Mouse (Mus musculus): ENCODE results near the gene Lepr. TPM values are rescaled to one million over a fixed set of nuclear protein-coding genes. Genes with fewer than 3 reads are reported as not detected.

Gene Lepr
- 2.3 and 3.0 TPM in 2 replicates for polyA plus RNA-seq (2015; fragmentation: Nextera tagmentation; extraction: Ambion mirVana)

GRCm38 (mm10) chr4:101717367-101718121 is at the start of gene Lepr:
Gene Lepr, plus strand, starts transcription at chr4:101717404.
- no peak; the same call in 1 of the 2 replicates for ATAC-seq (ENCODE audit: insufficient read depth, low FRiP score, low read depth)
- WGBS: under 1% methylated on average over 50 of the region's 50 CpGs

GRCm38 (mm10) chr4:101669161-101669560 is 48.0 kb upstream of the Lepr start:
- H3K4me3 ChIP-seq (replicated peaks): no peak overlapping the region
- no peak for ATAC-seq (ENCODE audit: insufficient read depth, low FRiP score, low read depth)
- H3K27ac ChIP-seq: no peak overlapping the region
- H3K27me3 ChIP-seq (replicated peaks): no peaks in the 10 kb centered on the region
- WGBS: 65% methylated on average over 5 of the region's 5 CpGs
- no peaks in the 10 kb centered on the region; the same call in 1 of the 2 replicates for H3K36me3 ChIP-seq
- no peaks in the 10 kb centered on the region for H3K9me3 ChIP-seq
- H3K4me2 ChIP-seq: no peak overlapping the region
- H3K4me1 ChIP-seq: no peaks in the 10 kb centered on the region
- no peak overlapping the region for H3K9ac ChIP-seq

More at GRCm38 (mm10) chr4:101717367-101718121, at the start of gene Lepr:
- Histone ChIP-seq H3K27me3 (replicated peaks) (0 out of 2 replicates have a peak, but pooled peaks cover 7% of the 10 kb centered on the region), H3K4me1 (peaks cover 6% of the 10 kb centered on the region; the same call in 1 of the 2 replicates), H3K4me2 (peak within 1 kb of the TSS; percentile 70), H3K36me3 (no peaks in the 10 kb centered on the region), H3K27ac (no peak within 1 kb of the TSS), H3K9ac (no peak within 1 kb of the TSS), H3K4me3 (replicated peaks) (peak within 1 kb of the TSS; percentile 44), H3K9me3 (no peaks in the 10 kb centered on the region)

- Histone ChIP-seq H3K9ac (no peak overlapping the region), H3K4me3 (replicated peaks) (no peak overlapping the region), H3K27me3 (replicated peaks) (no peaks in the 10 kb centered on the region), H3K36me3 (no peaks in the 10 kb centered on the region), H3K4me2 (no peak overlapping the region), H3K27ac (no peak overlapping the region), H3K4me1 (no peaks in the 10 kb centered on the region), H3K9me3 (no peaks in the 10 kb centered on the region)
- WGBS: 72% methylated on average over 5 of the region's 5 CpGs
- ATAC-seq (ENCODE audit: insufficient read depth, low FRiP score, low read depth): no peak
Measured at GRCm38 (mm10) chr4:101669811-101670210, 47.4 kb upstream of the Lepr start.

DNA sequence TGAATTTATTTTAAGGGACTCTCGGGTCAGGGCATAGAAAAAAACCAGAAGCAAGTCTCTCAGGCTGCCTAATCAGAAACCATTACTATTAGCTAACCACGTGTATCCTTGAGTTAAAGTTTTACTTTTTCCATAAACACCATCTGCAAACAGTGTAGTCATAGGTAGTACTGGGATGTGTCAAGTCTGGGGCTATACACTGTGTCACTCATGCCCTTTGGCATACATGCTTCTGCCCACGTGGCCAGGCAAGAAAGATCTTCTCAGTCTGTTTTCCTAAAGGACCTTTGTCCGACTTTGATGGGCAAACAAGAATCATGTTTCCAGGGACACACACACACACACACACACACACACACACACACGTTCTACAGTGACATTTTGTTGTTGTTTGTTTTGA is 42.4 kb upstream of the Lepr start:
- Histone ChIP-seq H3K4me3 (replicated peaks) (no peak overlapping the region), H3K27me3 (replicated peaks) (no peaks in the 10 kb centered on the region), H3K4me2 (no peak overlapping the region), H3K9me3 (no peaks in the 10 kb centered on the region), H3K4me1 (no peaks in the 10 kb centered on the region), H3K27ac (no peak overlapping the region), H3K9ac (no peak overlapping the region), H3K36me3 (no peaks in the 10 kb centered on the region)
- ATAC-seq (ENCODE audit: insufficient read depth, low FRiP score, low read depth): peak; percentile 66; the same call in 1 of the 2 replicates
- 62% methylated on average over 5 of the region's 5 CpGs for WGBS

- H3K4me3 ChIP-seq (replicated peaks): no peak overlapping the region
- no peak overlapping the region for H3K4me2 ChIP-seq
- no peak overlapping the region for H3K9ac ChIP-seq
- H3K36me3 ChIP-seq: no peaks in the 10 kb centered on the region
- H3K9me3 ChIP-seq: no peaks in the 10 kb centered on the region
- no peak for ATAC-seq (ENCODE audit: insufficient read depth, low FRiP score, low read depth)
- H3K27ac ChIP-seq: no peak overlapping the region
- H3K27me3 ChIP-seq (replicated peaks): no peaks in the 10 kb centered on the region
- no peaks in the 10 kb centered on the region for H3K4me1 ChIP-seq
- WGBS: 48% methylated on average over 4 of the region's 4 CpGs
Measured at GRCm38 (mm10) chr4:101675726-101676125, 41.5 kb upstream of the Lepr start.

DNA sequence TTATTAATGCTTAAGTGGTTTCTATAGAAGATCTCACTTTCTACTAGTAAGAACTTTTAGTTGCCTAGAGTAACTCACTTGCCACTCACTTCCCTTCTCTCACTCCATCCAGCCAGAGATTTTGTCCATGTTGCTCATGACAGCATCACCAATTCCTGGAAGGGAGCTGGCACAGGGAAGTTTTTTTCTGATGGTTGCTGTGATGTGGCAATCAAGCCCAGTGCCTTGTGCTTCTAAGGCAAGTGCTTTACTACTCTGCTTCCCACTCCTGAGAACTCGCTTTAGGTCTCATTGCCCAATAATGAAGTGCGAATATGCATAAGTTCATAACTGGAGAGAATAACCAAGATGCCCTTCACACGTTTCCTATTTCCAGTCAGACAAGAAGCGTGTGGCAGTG is 34.6 kb upstream of the Lepr start:
- no peaks in the 10 kb centered on the region for H3K27me3 ChIP-seq (replicated peaks)
- H3K27ac ChIP-seq: no peak overlapping the region
- no peak overlapping the region for H3K4me2 ChIP-seq
- no peak overlapping the region for H3K9ac ChIP-seq
- no peak overlapping the region for H3K4me3 ChIP-seq (replicated peaks)
- WGBS: 90% methylated on average over 4 of the region's 4 CpGs
- no peak for ATAC-seq (ENCODE audit: insufficient read depth, low FRiP score, low read depth)
- H3K36me3 ChIP-seq: no peaks in the 10 kb centered on the region
- H3K4me1 ChIP-seq: no peaks in the 10 kb centered on the region
- no peaks in the 10 kb centered on the region for H3K9me3 ChIP-seq

GRCm38 (mm10) chr4:101683086-101683485 is 34.1 kb upstream of the Lepr start:
- no peak overlapping the region for H3K4me2 ChIP-seq
- H3K36me3 ChIP-seq: no peaks in the 10 kb centered on the region
- ATAC-seq (ENCODE audit: insufficient read depth, low FRiP score, low read depth): no peak
- H3K9me3 ChIP-seq: no peaks in the 10 kb centered on the region
- 73% methylated on average over 3 of the region's 3 CpGs for WGBS
- no peak overlapping the region for H3K9ac ChIP-seq
- H3K27ac ChIP-seq: no peak overlapping the region
- H3K4me3 ChIP-seq (replicated peaks): no peak overlapping the region
- no peaks in the 10 kb centered on the region for H3K27me3 ChIP-seq (replicated peaks)
- no peaks in the 10 kb centered on the region for H3K4me1 ChIP-seq

DNA sequence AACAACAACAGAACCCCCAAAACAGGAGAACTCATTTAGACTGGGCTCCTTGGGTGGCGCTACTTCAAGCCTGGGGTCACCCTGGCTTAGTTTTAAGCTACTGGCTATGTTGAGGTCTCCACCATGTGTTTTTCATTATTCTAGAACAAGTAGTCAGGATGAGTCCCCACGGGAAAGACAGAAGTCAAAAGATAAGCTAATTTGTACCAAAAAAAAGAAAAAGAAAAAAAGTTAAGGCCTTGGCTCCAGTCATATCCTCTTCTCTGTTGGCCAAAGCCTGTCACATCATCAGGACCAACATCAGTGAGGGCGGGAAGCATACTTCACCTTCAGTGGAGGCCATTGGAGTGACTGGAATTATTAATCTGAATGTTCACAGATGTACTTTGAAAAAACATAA is 32.4 kb upstream of the Lepr start:
- H3K9ac ChIP-seq: no peak overlapping the region
- no peaks in the 10 kb centered on the region for H3K27me3 ChIP-seq (replicated peaks)
- ATAC-seq (ENCODE audit: insufficient read depth, low FRiP score, low read depth): no peak
- no peak overlapping the region for H3K4me3 ChIP-seq (replicated peaks)
- H3K27ac ChIP-seq: no peak overlapping the region
- H3K9me3 ChIP-seq: no peaks in the 10 kb centered on the region
- 81% methylated on average over 3 of the region's 3 CpGs for WGBS
- H3K4me2 ChIP-seq: no peak overlapping the region
- no peaks in the 10 kb centered on the region for H3K4me1 ChIP-seq
- no peaks in the 10 kb centered on the region for H3K36me3 ChIP-seq

GRCm38 (mm10) chr4:101686227-101686810 is 30.9 kb upstream of the Lepr start:
- no peaks in the 10 kb centered on the region for H3K27me3 ChIP-seq (replicated peaks)
- H3K9me3 ChIP-seq: no peaks in the 10 kb centered on the region
- no peak for ATAC-seq (ENCODE audit: insufficient read depth, low FRiP score, low read depth)
- no peak overlapping the region for H3K4me2 ChIP-seq
- H3K9ac ChIP-seq: no peak overlapping the region
- 71% methylated on average over 13 of the region's 13 CpGs for WGBS
- H3K36me3 ChIP-seq: no peaks in the 10 kb centered on the region
- H3K4me1 ChIP-seq: no peaks in the 10 kb centered on the region
- H3K4me3 ChIP-seq (replicated peaks): no peak overlapping the region
- H3K27ac ChIP-seq: no peak overlapping the region

DNA sequence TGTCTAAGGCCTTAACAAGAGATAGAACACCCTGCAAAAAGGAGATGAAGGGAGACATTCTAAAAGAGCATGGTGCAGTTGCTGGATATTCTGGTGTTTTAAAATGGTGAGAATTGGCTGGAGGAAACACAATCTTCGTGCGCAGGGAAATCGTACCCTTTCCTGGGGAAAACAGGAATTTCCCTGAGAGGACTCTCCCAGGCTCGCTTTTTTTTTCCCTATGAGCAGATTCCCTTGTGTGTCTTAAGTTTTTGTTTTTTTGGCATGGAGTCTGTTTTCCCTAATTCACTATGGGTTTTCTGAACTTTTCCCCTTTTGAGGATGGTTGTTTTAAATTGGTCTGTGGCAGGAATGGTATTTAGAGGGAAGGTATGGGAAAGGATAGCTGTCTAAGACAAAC is 28.0 kb upstream of the Lepr start:
- 89% methylated on average over 4 of the region's 4 CpGs for WGBS
- no peaks in the 10 kb centered on the region for H3K4me1 ChIP-seq
- ATAC-seq (ENCODE audit: insufficient read depth, low FRiP score, low read depth): no peak

DNA sequence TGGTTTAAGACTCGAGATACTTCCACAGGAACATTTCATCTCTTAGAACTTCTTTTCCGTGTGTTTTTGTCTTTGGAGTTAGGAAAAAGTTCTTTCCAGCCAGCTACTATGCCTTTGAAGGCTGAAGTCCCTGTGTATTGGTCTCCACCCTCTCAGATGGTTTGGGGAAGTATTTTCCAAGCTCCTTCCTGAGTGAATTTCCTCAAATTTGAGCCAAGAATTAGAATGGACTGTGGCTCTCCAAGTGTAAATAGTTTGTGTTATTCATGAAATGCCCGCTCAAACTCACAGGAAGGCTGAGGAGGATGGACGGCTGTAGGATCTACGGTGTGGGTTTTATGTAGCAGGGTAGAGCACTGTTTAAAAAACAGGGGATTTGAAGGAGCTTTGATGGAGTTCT is 27.6 kb upstream of the Lepr start:
- no peaks in the 10 kb centered on the region for H3K27me3 ChIP-seq (replicated peaks)
- H3K36me3 ChIP-seq: no peaks in the 10 kb centered on the region
- no peak overlapping the region for H3K4me2 ChIP-seq
- H3K27ac ChIP-seq: no peak overlapping the region
- no peaks in the 10 kb centered on the region for H3K4me1 ChIP-seq
- WGBS: 64% methylated on average over 5 of the region's 5 CpGs
- no peak overlapping the region for H3K9ac ChIP-seq
- H3K9me3 ChIP-seq: no peaks in the 10 kb centered on the region
- ATAC-seq (ENCODE audit: insufficient read depth, low FRiP score, low read depth): no peak
- H3K4me3 ChIP-seq (replicated peaks): no peak overlapping the region

More for the DNA sequence above, 28.0 kb upstream of the Lepr start:
- H3K27me3 ChIP-seq (replicated peaks): no peaks in the 10 kb centered on the region
- no peaks in the 10 kb centered on the region for H3K36me3 ChIP-seq
- no peak overlapping the region for H3K9ac ChIP-seq
- H3K4me2 ChIP-seq: no peak overlapping the region
- H3K4me3 ChIP-seq (replicated peaks): no peak overlapping the region
- no peak overlapping the region for H3K27ac ChIP-seq
- no peaks in the 10 kb centered on the region for H3K9me3 ChIP-seq

DNA sequence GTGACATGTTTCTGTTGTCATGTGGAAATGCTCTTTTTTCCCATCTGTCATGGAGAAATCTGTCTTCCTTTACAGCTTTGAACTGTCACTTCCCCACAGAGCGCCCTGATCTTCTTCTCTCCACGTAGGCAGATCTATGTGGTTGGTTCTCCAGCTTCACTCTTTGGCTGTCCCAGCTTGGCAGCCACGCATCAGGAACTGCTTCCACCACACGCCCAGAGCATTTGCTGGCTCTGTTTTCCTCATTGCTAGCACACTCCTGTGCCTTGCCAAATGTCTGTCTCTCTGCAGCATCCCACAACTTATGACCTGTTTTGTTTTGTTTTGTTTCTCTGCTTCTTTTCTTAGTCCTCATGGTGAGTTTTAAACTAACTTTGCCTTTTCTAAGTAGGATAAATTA is 24.3 kb upstream of the Lepr start:
- Histone ChIP-seq H3K4me2 (no peak overlapping the region), H3K27me3 (replicated peaks) (no peaks in the 10 kb centered on the region), H3K4me1 (no peaks in the 10 kb centered on the region), H3K36me3 (no peaks in the 10 kb centered on the region), H3K9ac (no peak overlapping the region), H3K9me3 (no peaks in the 10 kb centered on the region), H3K27ac (no peak overlapping the region), H3K4me3 (replicated peaks) (no peak overlapping the region)
- WGBS: 66% methylated on average over 4 of the region's 4 CpGs
- no peak for ATAC-seq (ENCODE audit: insufficient read depth, low FRiP score, low read depth)
